Mouse (Mus musculus): ENCODE measurements around the gene Zbtb21.

DNA sequence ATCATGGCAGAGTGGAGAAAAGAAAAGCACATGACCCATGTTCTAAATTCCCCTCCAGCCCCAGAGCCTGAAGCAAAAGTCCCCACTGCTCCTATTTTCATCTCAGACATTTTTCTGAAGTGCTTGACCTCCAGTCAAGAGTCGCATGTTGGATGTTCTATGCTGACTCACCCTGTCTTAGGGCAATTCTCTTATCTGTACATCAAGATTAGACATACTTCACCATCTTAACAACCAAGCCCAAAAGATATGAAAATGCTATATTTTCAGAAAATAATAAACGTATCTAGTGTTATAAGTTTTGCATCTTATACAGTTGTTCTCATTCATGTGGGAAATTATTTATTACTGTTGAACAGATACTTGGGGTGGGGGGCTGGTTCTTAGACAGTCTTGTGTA, 36.7 kb downstream of the Zbtb21 start:
- TF ChIP-seq CTCF (IDR thresholded peaks at IDR 0.05; ENCODE audit: borderline replicate concordance, control insufficient read depth, extremely low read depth, insufficient read depth, low read length, poor library complexity), result no peak
- no peak for TF ChIP-seq POLR2A (IDR thresholded peaks at IDR 0.05; ENCODE audit: control insufficient read depth, extremely low read depth, insufficient read depth, low read length, poor library complexity)
